Mouse (Mus musculus) MEL (cell line): ENCODE measurements at regions not wholly inside any gene's neighbourhood (a gene's known extent, or its start where the extent isn't known, plus 50 kb on each side); places are given as distances from the start of the nearest gene placed in this dataset.

Source experiments
- DNase-seq: peaks from one replicate; pipeline ENCODE4 v3.0.0; 2011; ENCODE audit warnings: low read depth, low spot score
- H3K27ac ChIP-seq: 2 replicates; pipeline ENCODE4 v1.5.1; 2012; ENCODE audit warnings: low read depth, mild to moderate bottlenecking, control low read depth, low read length, moderate library complexity; ENCODE audit not compliant: control insufficient read depth
- H3K27me3 ChIP-seq, 2 experiments: fragments of 150-350 bp in 1 of 2; sonication (generic) in 1 of 2; 2 replicates each; pipeline ENCODE4 v1.6.1; 2012; ENCODE audit warnings: low read length in 2 of 2, mild to moderate bottlenecking in 2 of 2, improper control_type of control experiment in 1 of 2, moderate library complexity in 1 of 2; ENCODE audit not compliant: insufficient read depth in 2 of 2, control insufficient read depth in 1 of 2
- H3K36me3 ChIP-seq, 2 experiments: 2 replicates each; pipeline ENCODE4 v1.6.1; 2012 to 2014; ENCODE audit warnings: low read length in 2 of 2, improper control_type of control experiment in 1 of 2, inconsistent platforms in 1 of 2, mild to moderate bottlenecking in 1 of 2; ENCODE audit not compliant: insufficient read depth in 2 of 2, control insufficient read depth in 1 of 2
- H3K4me1 ChIP-seq, 2 experiments: fragments of 150-350 bp in 1 of 2; sonication (generic) in 1 of 2; 2 replicates each; pipeline ENCODE4 v1.6.1; 2012; ENCODE audit warnings: low read length in 2 of 2, improper control_type of control experiment in 1 of 2, mild to moderate bottlenecking in 1 of 2; ENCODE audit not compliant: insufficient read depth in 2 of 2, control insufficient read depth in 1 of 2
- H3K4me3 ChIP-seq, 2 experiments: fragments of 150-350 bp in 1 of 2; sonication (generic) in 1 of 2; 2 replicates each; pipeline ENCODE4 v1.5.1; 2012; ENCODE audit warnings: low read depth in 2 of 2, low read length in 2 of 2, mild to moderate bottlenecking in 2 of 2, moderate library complexity in 2 of 2, control low read depth in 1 of 2, improper control_type of control experiment in 1 of 2; ENCODE audit not compliant: control insufficient read depth in 1 of 2, insufficient read depth in 1 of 2
- H3K79me2 ChIP-seq: 2 replicates; pipeline ENCODE4 v1.6.1; 2012; ENCODE audit warnings: mild to moderate bottlenecking, low read length, moderate library complexity; ENCODE audit not compliant: control insufficient read depth, poor library complexity, insufficient read depth
- H3K9ac ChIP-seq: 2 replicates; pipeline ENCODE4 v1.6.1; 2012; ENCODE audit warnings: low read depth, mild to moderate bottlenecking, control low read depth, low read length, moderate library complexity; ENCODE audit not compliant: control insufficient read depth, poor library complexity, severe bottlenecking
- H3K9me3 ChIP-seq: fragments of 150-350 bp; sonication (generic); replicated peaks from 2 replicates; pipeline ENCODE4 v1.6.1; 2012; ENCODE audit warnings: mild to moderate bottlenecking, low read length, improper control_type of control experiment, moderate library complexity; ENCODE audit not compliant: insufficient read depth
- BHLHE40 ChIP-seq: IDR thresholded peaks from 2 replicates; pipeline ENCODE4 v1.6.1; 2012; ENCODE audit warnings: low read depth, mild to moderate bottlenecking, inconsistent platforms, low read length, improper control_type of control experiment, borderline replicate concordance
- CHD1 ChIP-seq: IDR thresholded peaks from 2 replicates; pipeline ENCODE4 v1.6.1; 2012; ENCODE audit warnings: low read depth, mild to moderate bottlenecking, inconsistent platforms, low read length, improper control_type of control experiment
- CHD2 ChIP-seq: IDR thresholded peaks from 2 replicates; pipeline ENCODE4 v1.6.1; 2011; ENCODE audit warnings: low read length, improper control_type of control experiment
- CTCF ChIP-seq, 3 experiments: IDR thresholded peaks in 2 of 3; conservative IDR thresholded peaks in 1 of 3; 2 replicates each; pipeline ENCODE4 v1.5.1; 2011 to 2012; ENCODE audit warnings: low read length in 3 of 3, low read depth in 2 of 3, mild to moderate bottlenecking in 2 of 3, improper control_type of control experiment in 1 of 3, inconsistent platforms in 1 of 3, mixed read lengths in 1 of 3, moderate library complexity in 1 of 3; ENCODE audit not compliant: control insufficient read depth in 1 of 3, insufficient read depth in 1 of 3, poor library complexity in 1 of 3, severe bottlenecking in 1 of 3
- ELF1 ChIP-seq: IDR thresholded peaks from 2 replicates; pipeline ENCODE4 v1.6.1; 2014; ENCODE audit warnings: low read depth, mild to moderate bottlenecking, inconsistent platforms, low read length, improper control_type of control experiment, moderate library complexity
- JUND ChIP-seq: IDR thresholded peaks from 2 replicates; pipeline ENCODE4 v1.6.1; 2011; ENCODE audit warnings: low read depth, mild to moderate bottlenecking, improper control_type of control experiment, low read length
- KAT2A ChIP-seq: conservative IDR thresholded peaks from 2 replicates; pipeline ENCODE4 v1.6.1; 2012; ENCODE audit warnings: low read depth, low read length, improper control_type of control experiment, inconsistent platforms
- MAX ChIP-seq: IDR thresholded peaks from 2 replicates; pipeline ENCODE4 v1.6.1; 2011; ENCODE audit warnings: low read length, improper control_type of control experiment
- MYC ChIP-seq: IDR thresholded peaks from 2 replicates; pipeline ENCODE4 v1.6.1; 2011; ENCODE audit warnings: low read depth, mild to moderate bottlenecking, low read length, improper control_type of control experiment, moderate library complexity
- NRF1 ChIP-seq: IDR thresholded peaks from 2 replicates; pipeline ENCODE4 v1.6.1; 2014; ENCODE audit warnings: low read depth, mild to moderate bottlenecking, inconsistent platforms, low read length, improper control_type of control experiment, moderate library complexity; ENCODE audit not compliant: poor library complexity, insufficient read depth, severe bottlenecking
- POLR2AphosphoS5 ChIP-seq: IDR thresholded peaks from 2 replicates; pipeline ENCODE4 v1.6.1; 2012; ENCODE audit warnings: low read depth, borderline replicate concordance, mild to moderate bottlenecking, inconsistent platforms, low read length, moderate library complexity, mixed read lengths
- RAD21 ChIP-seq: IDR thresholded peaks from 2 replicates; pipeline ENCODE4 v1.6.1; 2011; ENCODE audit warnings: mild to moderate bottlenecking, low read depth, low read length, improper control_type of control experiment
- SIN3A ChIP-seq: IDR thresholded peaks from 2 replicates; pipeline ENCODE4 v1.6.1; 2012; ENCODE audit warnings: low read length, improper control_type of control experiment, inconsistent platforms
- TAL1 ChIP-seq: IDR thresholded peaks from 2 replicates; pipeline ENCODE4 v1.6.1; 2012; ENCODE audit warnings: mild to moderate bottlenecking, inconsistent platforms, low read length, moderate library complexity, mixed read lengths
- TBP ChIP-seq: IDR thresholded peaks from 2 replicates; pipeline ENCODE4 v1.8.0; 2011; ENCODE audit warnings: low read depth, low read length, improper control_type of control experiment
- TCF12 ChIP-seq: IDR thresholded peaks from 2 replicates; pipeline ENCODE4 v1.6.1; 2014; ENCODE audit warnings: low read depth, mild to moderate bottlenecking, inconsistent platforms, low read length, improper control_type of control experiment, moderate library complexity
- UBTF ChIP-seq: IDR thresholded peaks from 2 replicates; pipeline ENCODE4 v1.6.1; 2012; ENCODE audit warnings: low read depth, mild to moderate bottlenecking, inconsistent platforms, low read length, improper control_type of control experiment, moderate library complexity, borderline replicate concordance; ENCODE audit not compliant: insufficient read depth
- USF1 ChIP-seq: IDR thresholded peaks from 2 replicates; pipeline ENCODE4 v1.6.1; 2014; ENCODE audit warnings: low read depth, mild to moderate bottlenecking, inconsistent platforms, low read length, improper control_type of control experiment, moderate library complexity
- ZC3H11A ChIP-seq: IDR thresholded peaks from 2 replicates; pipeline ENCODE4 v1.6.1; 2012; ENCODE audit warnings: low read depth, mild to moderate bottlenecking, inconsistent platforms, low read length, improper control_type of control experiment
- ZMIZ1 ChIP-seq: IDR thresholded peaks from 2 replicates; pipeline ENCODE4 v1.6.1; 2012; ENCODE audit warnings: low read depth, mild to moderate bottlenecking, inconsistent platforms, low read length, improper control_type of control experiment, moderate library complexity
- ZNF384 ChIP-seq: IDR thresholded peaks from 2 replicates; pipeline ENCODE4 v1.6.1; 2012; ENCODE audit warnings: low read depth, mild to moderate bottlenecking, inconsistent platforms, low read length, improper control_type of control experiment

DNA sequence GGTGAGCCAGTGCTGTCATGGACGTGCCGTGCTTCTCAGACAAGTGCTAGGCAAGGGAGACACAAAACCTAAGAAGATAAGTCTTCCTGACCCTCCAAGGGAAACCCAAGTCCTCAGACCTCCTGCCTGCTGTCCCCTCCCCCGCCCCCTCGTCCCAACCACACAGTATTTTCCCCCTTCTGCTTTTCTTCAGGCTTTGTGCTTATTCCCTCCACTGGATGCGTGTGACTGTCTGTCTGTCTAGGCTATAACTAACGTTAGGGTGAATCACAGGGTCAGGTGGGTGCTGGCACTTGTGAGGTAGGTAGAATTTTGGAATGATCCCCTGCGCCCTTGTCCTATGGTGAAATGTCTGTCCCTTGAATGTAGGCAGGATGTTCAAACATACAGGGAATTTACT, 322.9 kb downstream of the Zfp706 start:
- Histone ChIP-seq H3K9me3 (no peaks in the 10 kb centered on the region), H3K9ac (no peak overlapping the region)
- no peak for TF ChIP-seq ZC3H11A
- TF ChIP-seq MYC = no peak
- TF ChIP-seq TBP = no peak
- TF ChIP-seq JUND = no peak
- TF ChIP-seq MAX = no peak
- no peak for TF ChIP-seq CTCF (IDR thresholded peaks at IDR 0.05 in 2 of 3, conservative IDR thresholded peaks at IDR 0.05 in 1 of 3; ENCODE audit: control insufficient read depth in 1 of 3, insufficient read depth in 1 of 3, low read depth in 2 of 3, low read length in 3 of 3, poor library complexity in 1 of 3, severe bottlenecking in 1 of 3)
- no peak for TF ChIP-seq ELF1
- TF ChIP-seq TCF12 = no peak
- TF ChIP-seq CHD2 = no peak
- TF ChIP-seq ZNF384 = no peak
- TF ChIP-seq UBTF = no peak
- TF ChIP-seq NRF1 = no peak
- TF ChIP-seq SIN3A = no peak
- no peak for TF ChIP-seq TAL1
- TF ChIP-seq, all 39 proteins: peak for 0
- peaks cover 0 to 14% of the 10 kb centered on the region in 2 experiments; a peak in 2 of 4 replicates for H3K4me1 ChIP-seq
- H3K79me2 ChIP-seq = no peaks in the 10 kb centered on the region
- H3K27ac ChIP-seq = no peak overlapping the region
- peaks cover 0 to 2% of the 10 kb centered on the region in 2 experiments; a peak in 1 of 4 replicates for H3K36me3 ChIP-seq
- no peak overlapping the region for H3K4me3 ChIP-seq
- peaks cover 3 to 13% of the 10 kb centered on the region in 2 experiments; a peak in 2 of 4 replicates for H3K27me3 ChIP-seq
- no peak for DNase-seq

DNA sequence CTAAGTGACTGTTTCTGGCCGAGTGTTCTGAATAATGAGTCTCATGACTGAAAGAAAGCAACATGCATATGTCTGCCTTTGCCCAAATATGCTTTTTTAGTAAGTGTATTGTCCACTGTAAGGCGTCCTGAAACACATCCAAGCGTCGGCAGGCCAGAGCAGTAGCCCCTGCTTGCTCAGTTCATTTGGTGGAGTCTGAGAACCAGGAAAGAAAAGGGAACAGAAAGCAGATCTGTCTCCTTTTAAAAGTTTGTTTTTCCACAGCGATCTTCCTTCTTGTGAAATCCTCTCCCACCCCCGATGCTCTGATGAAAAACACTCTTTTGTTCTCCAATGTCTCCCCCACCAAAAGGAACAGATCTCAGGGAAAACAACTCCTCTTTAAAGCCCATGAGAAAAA, 324.7 kb downstream of the Zfp706 start:
- Histone ChIP-seq H3K27ac (no peak overlapping the region), H3K9ac (no peak overlapping the region), H3K4me3 (no peak overlapping the region), H3K4me1 (peaks cover 0 to 4% of the 10 kb centered on the region in 2 experiments; a peak in 1 of 4 replicates), H3K79me2 (no peaks in the 10 kb centered on the region), H3K27me3 (peaks cover 3 to 13% of the 10 kb centered on the region in 2 experiments; a peak in 2 of 4 replicates), H3K36me3 (no peaks in the 10 kb centered on the region), H3K9me3 (no peaks in the 10 kb centered on the region)
- TF ChIP-seq SIN3A (no peak), CHD1 (no peak), UBTF (no peak), ZMIZ1 (no peak), KAT2A (no peak), USF1 (no peak), MYC (no peak), TCF12 (no peak), RAD21 (no peak), TAL1 (no peak), POLR2AphosphoS5 (no peak), CTCF (IDR thresholded peaks at IDR 0.05 in 2 of 3, conservative IDR thresholded peaks at IDR 0.05 in 1 of 3; ENCODE audit: control insufficient read depth in 1 of 3, insufficient read depth in 1 of 3, low read depth in 2 of 3, low read length in 3 of 3, poor library complexity in 1 of 3, severe bottlenecking in 1 of 3) (no peak), BHLHE40 (no peak)
- DNase-seq = no peak
